Mouse (Mus musculus) hindbrain, embryonic 16.5 days (tissue): ENCODE measurements around the gene Ankrd63. TPM values are rescaled to one million over a fixed set of nuclear protein-coding genes. Genes with fewer than 3 reads are reported as not detected.

Experiments used
- ATAC-seq: fragments of 200-750 bp; cut with Nextera tagmentation; 2 replicates; pipeline ENCODE4 v1.8.0; 2017; ENCODE audit warnings: moderate TSS enrichment, moderate library complexity
- H3K27ac ChIP-seq: fragments of 300-500 bp; sonication (generic); 2 replicates; pipeline ENCODE4 v1.5.1; 2014; ENCODE audit warnings: low read depth, mild to moderate bottlenecking, control low read depth, low read length, moderate library complexity
- H3K27me3 ChIP-seq: fragments of 300-500 bp; sonication (generic); replicated peaks from 2 replicates; pipeline ENCODE4 v1.6.1; 2014; ENCODE audit warnings: low read length; ENCODE audit not compliant: control insufficient read depth, insufficient read depth
- H3K36me3 ChIP-seq: fragments of 300-500 bp; sonication (generic); 2 replicates; pipeline ENCODE4 v1.6.1; 2014; ENCODE audit warnings: mild to moderate bottlenecking, low read length, moderate library complexity, mixed read lengths; ENCODE audit not compliant: control insufficient read depth, insufficient read depth
- H3K4me1 ChIP-seq: fragments of 300-500 bp; sonication (generic); 2 replicates; pipeline ENCODE4 v1.6.1; 2014; ENCODE audit warnings: low read depth, low read length; ENCODE audit not compliant: control insufficient read depth, insufficient read depth
- H3K4me2 ChIP-seq: fragments of 300-500 bp; sonication (generic); 2 replicates; pipeline ENCODE4 v1.6.1; 2014; ENCODE audit warnings: mild to moderate bottlenecking, low read length, control low read depth, moderate library complexity
- H3K4me3 ChIP-seq: fragments of 300-500 bp; sonication (generic); 2 replicates; pipeline ENCODE4 v1.5.1; 2014; ENCODE audit warnings: mild to moderate bottlenecking, low read length, control low read depth, moderate library complexity
- H3K9ac ChIP-seq: fragments of 300-500 bp; sonication (generic); 2 replicates; pipeline ENCODE4 v1.6.1; 2014; ENCODE audit warnings: low read depth, mild to moderate bottlenecking, control low read depth, low read length, moderate library complexity
- H3K9me3 ChIP-seq: fragments of 300-500 bp; sonication (generic); 2 replicates; pipeline ENCODE4 v1.6.1; 2014; ENCODE audit warnings: mild to moderate bottlenecking, low read length, moderate library complexity; ENCODE audit not compliant: control insufficient read depth
- WGBS: fragments of 180-500 bp; shearing (Covaris S2); extraction: QIAGEN DNeasy Blood & Tissue Kit; methylation state at CpG from one replicate; pipeline ENCODE4 v1.1.7; 2014; 5-methylcytosine and 5-hydroxymethylcytosine counted together
- polyA plus RNA-seq: library from polyadenylated mRNA; unstranded; fragments of >200 nt; fragmentation: Nextera tagmentation; extraction: Ambion mirVana; gene quantifications from 2 replicates; pipeline ENCODE4 v1.2.1, GENCODE M21; 2015

Ankrd63 gene
- polyA plus RNA-seq, result 0.03 TPM in 1 of 2 replicates, not detected in the other

DNA sequence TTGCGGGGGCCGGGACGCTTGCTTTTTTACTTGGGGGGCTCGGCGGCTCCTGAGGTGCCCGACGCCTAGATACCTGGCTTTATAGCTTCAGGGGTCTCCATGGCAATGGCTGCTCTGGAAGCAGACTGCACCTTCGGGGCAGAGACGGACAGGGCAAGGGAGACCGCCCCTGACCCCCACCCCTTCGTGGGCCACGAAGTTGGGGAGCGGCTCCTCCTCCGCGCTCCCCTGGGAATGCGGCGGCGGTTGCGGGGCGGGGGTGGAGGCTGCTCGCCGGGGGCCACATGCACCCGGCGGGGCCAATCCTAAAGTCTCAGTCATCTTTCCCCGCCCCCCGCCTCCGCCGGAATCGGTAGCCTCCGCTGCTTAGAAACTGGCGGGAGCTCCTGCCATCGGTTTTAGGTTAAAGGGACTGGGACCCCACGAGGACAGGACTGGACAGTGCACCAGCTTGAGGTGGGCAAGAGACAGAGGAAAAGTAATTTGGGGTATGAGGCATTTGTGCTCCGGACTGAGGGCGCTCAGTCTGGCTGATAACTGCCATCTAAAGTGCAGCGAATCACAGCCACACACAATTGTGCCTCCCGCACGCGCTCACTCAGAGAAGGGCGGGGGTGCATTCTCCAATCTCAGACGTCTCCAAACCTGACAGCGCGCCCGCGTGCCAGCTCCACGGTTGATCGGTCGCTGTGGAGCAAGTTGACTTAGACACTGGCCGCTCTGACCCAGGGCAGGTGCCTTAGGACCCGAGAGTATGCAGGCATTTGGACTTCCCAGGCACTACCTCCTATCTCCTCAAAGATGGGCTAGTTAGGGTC is at the start of gene Ankrd63:
Ankrd63 (minus strand) TSS at position 51 of the 818 bp plus-strand sequence.
- Histone ChIP-seq H3K27me3 (peaks cover 85% of the 10 kb centered on the region), H3K9ac (peak within 1 kb of the TSS; percentile 54), H3K9me3 (no peaks in the 10 kb centered on the region), H3K36me3 (no peaks in the 10 kb centered on the region), H3K4me2 (peak within 1 kb of the TSS; percentile 71), H3K4me3 (peak within 1 kb of the TSS; percentile 43), H3K4me1 (peaks cover 31% of the 10 kb centered on the region), H3K27ac (no peak within 1 kb of the TSS)
- ATAC-seq, result no peak
- 1% methylated on average over 50 of the region's 50 CpGs for WGBS

GRCm38 (mm10) chr2:118752792-118753108 is 49.0 kb upstream of the Ankrd63 start:
- H3K4me2 ChIP-seq, result no peak overlapping the region
- H3K27ac ChIP-seq, result no peak overlapping the region
- no peak overlapping the region for H3K9ac ChIP-seq
- no peaks in the 10 kb centered on the region for H3K9me3 ChIP-seq
- no peaks in the 10 kb centered on the region for H3K27me3 ChIP-seq
- WGBS, result 61% methylated on average over 3 of the region's 4 CpGs
- H3K4me1 ChIP-seq, result peaks cover 18% of the 10 kb centered on the region
- no peak for ATAC-seq
- no peaks in the 10 kb centered on the region for H3K36me3 ChIP-seq
- no peak overlapping the region for H3K4me3 ChIP-seq

DNA sequence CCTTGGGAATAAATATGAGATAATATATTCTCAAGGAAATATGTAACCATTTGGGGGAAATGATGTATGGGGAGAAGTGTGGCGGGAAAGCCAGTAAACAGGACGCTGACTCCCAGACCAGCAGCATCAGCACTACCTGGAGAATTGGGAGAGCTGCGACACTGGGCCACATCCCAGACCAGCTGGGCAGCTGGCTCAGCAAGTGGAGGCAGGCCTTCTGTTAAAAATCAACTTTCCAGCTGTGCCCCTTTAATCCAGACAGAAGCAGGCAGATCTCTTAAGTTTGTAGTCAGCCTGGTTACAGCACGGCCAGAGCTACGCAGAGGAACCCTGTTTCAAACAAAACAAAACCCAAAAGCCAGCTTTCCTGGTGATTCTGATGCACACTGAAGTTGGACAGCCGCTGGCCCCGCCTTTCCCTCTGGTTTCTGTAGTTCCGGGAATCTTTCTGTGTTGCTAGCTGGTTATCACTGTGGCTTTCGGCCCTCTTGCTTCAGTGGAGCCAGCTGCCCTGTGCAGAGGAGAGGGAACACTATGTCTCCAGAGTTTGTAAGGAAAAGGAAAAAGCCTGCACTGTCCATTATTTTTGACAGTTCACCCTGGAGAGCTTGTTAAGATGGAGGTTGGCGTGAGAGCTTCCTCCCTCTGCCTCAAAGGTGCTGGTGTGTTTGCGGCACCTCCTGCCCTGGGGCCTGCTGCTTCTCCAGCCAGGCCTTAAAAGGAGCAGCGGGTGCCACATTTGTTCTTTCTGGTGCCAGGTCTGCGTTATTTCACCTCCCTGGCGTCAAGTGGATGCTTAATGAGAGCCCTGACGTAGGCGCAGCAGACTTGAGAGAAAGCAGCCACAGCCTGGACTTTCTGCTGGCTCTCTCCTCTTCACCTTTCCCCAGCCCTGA is 48.4 kb upstream of the Ankrd63 start:
- no peak for ATAC-seq
- H3K4me3 ChIP-seq, result no peak overlapping the region
- H3K27ac ChIP-seq, result no peak overlapping the region
- H3K9me3 ChIP-seq, result no peaks in the 10 kb centered on the region
- no peaks in the 10 kb centered on the region for H3K36me3 ChIP-seq
- 58% methylated on average over 16 of the region's 16 CpGs for WGBS
- H3K4me2 ChIP-seq, result no peak overlapping the region
- no peaks in the 10 kb centered on the region for H3K27me3 ChIP-seq
- H3K4me1 ChIP-seq, result peaks cover 24% of the 10 kb centered on the region
- H3K9ac ChIP-seq, result no peak overlapping the region

DNA sequence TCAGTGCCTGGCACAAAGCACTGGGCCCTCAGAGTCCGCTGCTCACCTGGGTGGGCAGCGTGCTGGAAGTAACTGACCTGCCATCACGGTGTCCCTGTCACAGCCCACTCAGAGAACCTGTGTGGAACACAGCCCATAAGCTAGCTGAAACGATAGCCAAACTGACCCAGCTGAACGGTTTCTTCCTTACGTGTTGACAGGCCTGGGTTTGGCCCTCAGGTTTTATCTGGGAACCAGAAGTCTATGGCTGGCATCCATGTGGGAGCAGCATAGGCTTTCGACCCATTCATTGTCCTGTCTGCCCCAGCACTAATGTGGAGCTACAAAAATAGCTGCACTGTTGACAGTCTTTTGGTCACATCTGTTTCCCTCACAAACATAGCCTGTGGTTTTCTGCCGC is 46.7 kb upstream of the Ankrd63 start:
- ATAC-seq, result no peak
- Histone ChIP-seq H3K9me3 (no peaks in the 10 kb centered on the region), H3K4me3 (no peak overlapping the region), H3K4me1 (peaks cover 30% of the 10 kb centered on the region), H3K36me3 (no peaks in the 10 kb centered on the region), H3K4me2 (no peak overlapping the region), H3K27ac (no peak overlapping the region), H3K27me3 (no peaks in the 10 kb centered on the region), H3K9ac (no peak overlapping the region)
- WGBS, result 62% methylated on average over 8 of the region's 8 CpGs

GRCm38 (mm10) chr2:118749341-118749884 is 45.6 kb upstream of the Ankrd63 start:
- Histone ChIP-seq H3K27me3 (no peaks in the 10 kb centered on the region), H3K9me3 (no peaks in the 10 kb centered on the region), H3K4me3 (no peak overlapping the region), H3K36me3 (no peaks in the 10 kb centered on the region), H3K4me1 (peaks cover 36% of the 10 kb centered on the region), H3K9ac (no peak overlapping the region), H3K27ac (no peak overlapping the region), H3K4me2 (peak overlapping the region; percentile 14; the same call in 1 of the 2 replicates)
- no peak for ATAC-seq
- 14% methylated on average over 10 of the region's 10 CpGs for WGBS

GRCm38 (mm10) chr2:118747301-118747960 is 43.7 kb upstream of the Ankrd63 start:
- Histone ChIP-seq H3K36me3 (no peaks in the 10 kb centered on the region), H3K4me1 (peaks cover 36% of the 10 kb centered on the region), H3K9me3 (no peaks in the 10 kb centered on the region), H3K4me2 (peak overlapping the region; percentile 78), H3K9ac (peak overlapping the region; percentile 97), H3K27ac (no peak overlapping the region), H3K27me3 (no peaks in the 10 kb centered on the region), H3K4me3 (peak overlapping the region; percentile 90)
- WGBS, result 30% methylated on average over 10 of the region's 10 CpGs
- no peak for ATAC-seq

- H3K4me3 ChIP-seq, result peak overlapping the region; percentile 90
- no peaks in the 10 kb centered on the region for H3K9me3 ChIP-seq
- H3K36me3 ChIP-seq, result no peaks in the 10 kb centered on the region
- no peaks in the 10 kb centered on the region for H3K27me3 ChIP-seq
- peak overlapping the region; percentile 71 for H3K27ac ChIP-seq
- peak; percentile 53 for ATAC-seq
- WGBS, result under 1% methylated on average over 69 of the region's 113 CpGs
- peaks cover 36% of the 10 kb centered on the region for H3K4me1 ChIP-seq
- H3K9ac ChIP-seq, result peak overlapping the region; percentile 97
- peak overlapping the region; percentile 78 for H3K4me2 ChIP-seq
Measured at GRCm38 (mm10) chr2:118745915-118746901, 42.4 kb upstream of the Ankrd63 start.
